Mouse (Mus musculus): ENCODE data around the gene Cped1.

Gene Cped1

GRCm38 (mm10) chr6:22026761-22027594 is 41.3 kb downstream of the Cped1 start:
- no peak for DNase-seq

GRCm38 (mm10) chr6:22027854-22028253 is 42.1 kb downstream of the Cped1 start:
- DNase-seq, result no peak

DNA sequence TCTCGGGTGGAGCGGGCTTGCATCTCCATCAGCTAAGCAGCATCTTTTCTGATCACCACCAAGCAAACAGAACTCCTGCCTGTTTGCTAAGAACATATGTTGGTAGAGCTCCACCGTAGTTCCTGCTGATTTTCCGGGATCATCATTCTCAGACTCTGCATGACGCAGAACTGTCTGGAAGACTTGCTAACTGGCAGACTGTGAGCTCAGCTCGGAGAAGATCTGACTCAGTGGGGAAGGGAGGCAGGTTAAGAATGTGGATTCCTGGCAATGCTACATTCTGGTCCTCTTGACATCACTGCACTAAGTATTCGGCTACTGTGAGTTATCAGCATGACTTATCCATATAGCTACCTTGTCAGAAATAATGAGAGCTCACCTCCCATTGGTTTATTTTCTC is 44.7 kb downstream of the Cped1 start:
- no peak for DNase-seq

DNA sequence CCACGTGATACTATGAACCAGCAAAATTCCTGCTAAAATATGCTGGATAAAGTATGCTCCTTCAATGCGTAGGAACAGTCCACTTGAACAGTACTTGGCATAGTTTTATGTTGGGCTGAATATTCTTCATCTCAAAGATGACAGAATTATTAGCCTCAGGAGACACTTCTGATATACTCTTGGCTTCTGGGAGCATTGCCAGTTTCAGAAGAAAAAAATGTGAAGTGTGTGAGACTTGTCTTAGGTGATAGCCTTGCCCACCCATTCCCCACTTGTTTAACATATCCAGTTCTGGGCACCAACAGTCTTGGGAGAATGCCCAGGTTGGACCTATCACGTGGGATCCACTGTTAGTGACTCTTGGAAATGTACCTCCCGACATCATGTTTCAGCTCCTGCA is 47.5 kb downstream of the Cped1 start:
- no peak for DNase-seq

DNA sequence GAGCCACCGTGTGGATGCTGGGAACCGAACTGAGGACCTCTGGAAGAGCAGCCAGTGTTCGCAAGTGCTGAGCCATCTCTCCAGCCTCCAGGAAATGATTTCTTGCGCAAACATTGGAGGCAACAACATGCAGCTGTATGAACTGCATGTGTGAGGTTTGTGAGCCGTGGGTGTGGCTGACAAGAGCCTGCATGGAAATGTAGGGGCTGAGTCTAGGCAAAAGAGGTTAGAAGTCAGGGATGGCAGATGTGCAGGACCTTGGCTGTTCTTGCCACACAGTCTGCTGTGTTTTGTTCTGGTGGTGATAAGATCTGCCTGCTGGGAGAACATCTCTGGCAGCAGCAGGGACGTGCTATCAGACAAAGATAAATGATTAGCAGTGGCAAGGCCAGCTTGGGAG is 49.7 kb downstream of the Cped1 start:
- DNase-seq, result no peak

DNA sequence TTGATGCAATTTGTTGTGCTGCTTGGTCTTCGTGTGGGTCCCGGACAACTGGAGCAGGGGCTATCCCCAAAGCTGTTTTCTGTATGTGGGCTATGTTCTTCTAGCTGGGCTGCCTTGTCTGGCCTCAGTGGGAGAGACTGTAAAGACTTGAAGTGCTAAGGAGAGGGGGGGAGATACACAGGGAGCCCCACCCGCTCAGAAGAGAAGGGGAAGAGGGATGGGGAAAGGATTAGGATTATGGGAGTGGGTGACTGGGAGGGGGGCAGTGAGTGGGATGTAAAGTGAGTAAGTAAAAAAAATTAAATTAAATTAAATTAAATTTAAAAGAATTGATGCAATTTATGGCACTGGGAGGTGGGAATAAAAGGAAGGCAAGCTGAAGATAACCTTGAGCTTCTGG is 50.2 kb downstream of the Cped1 start:
- DNase-seq, result no peak

GRCm38 (mm10) chr6:22036396-22036795 is 50.7 kb downstream of the Cped1 start:
- DNase-seq, result no peak

DNA sequence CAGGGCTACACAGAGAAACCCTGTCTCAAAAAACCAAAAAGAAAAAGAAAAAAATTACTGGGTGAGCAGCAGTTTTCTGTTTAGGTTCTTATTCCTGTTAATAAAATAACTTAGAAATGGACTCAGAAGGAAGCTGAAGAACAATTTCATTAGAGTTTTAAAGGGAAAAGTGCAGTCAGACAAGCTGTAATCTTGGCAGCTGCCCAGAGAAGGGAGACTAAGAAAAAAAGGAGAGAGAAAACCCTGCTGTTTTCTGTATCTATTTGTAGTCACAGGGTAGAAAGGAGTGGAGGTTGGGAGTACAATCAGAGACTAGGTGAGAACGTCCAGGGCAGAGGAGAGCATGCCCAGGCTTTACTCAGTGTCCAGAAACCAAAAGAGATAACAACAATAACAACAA is 51.2 kb downstream of the Cped1 start:
- DNase-seq, result no peak

- DNase-seq, result no peak
These were observed 51.8 kb downstream of the Cped1 start for GRCm38 (mm10) chr6:22037441-22038050.

DNA sequence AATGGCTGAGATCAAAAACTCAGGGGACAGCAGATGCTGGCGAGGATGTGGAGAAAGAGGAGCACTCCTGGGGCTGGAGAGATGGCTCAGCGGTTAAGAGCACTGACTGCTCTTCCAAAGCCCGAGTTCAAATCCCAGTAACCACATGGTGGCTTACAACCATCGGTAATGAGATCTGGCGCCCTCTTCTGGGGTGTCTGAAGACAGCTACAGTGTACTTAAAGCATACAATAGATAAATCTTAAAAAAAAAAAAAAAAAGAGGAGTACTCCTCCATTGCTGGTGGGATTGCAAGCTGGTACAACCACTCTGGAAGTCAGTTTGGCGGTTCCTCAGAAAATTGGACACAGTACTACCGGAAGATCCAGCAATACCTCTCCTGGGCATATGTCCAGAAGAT is 54.0 kb downstream of the Cped1 start:
- DNase-seq, result peak in 1 of 2 experiments; percentile 38

DNA sequence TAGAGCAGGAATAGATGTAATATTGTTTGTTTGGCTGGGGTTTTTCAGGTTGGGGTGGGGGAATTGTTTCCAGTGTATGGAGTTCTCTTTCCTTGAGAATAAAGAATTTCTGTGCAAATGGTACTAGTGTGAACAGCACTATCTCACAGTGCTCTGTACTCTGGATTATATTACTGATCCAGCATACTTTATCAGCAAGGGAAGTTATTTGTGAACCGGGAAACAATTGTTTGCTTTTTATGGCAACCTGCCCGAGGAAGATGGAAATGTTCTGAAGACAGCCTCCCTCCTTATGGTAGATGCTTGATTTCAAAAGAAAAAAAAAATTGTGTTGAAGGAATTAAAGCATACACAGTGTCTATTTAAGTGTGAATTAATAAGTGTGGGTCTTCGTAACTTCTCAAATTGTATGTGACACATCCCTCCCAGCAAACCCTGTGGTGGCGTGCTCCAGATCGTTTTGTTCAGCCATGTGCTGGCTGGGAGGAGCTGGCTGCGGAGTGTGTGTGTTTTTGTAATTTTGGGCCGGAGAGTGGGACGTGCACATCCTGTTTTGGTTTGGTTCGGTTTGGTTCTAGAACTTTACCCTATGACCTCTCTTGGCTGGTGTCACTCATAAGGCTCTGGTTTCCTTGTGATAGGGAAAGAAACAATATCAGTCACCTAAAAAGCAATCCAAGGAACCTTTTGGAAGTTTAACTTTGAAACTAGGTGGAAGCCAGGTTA is 59.3 kb downstream of the Cped1 start:
- DNase-seq, result peak; percentile 62 to 69

DNA sequence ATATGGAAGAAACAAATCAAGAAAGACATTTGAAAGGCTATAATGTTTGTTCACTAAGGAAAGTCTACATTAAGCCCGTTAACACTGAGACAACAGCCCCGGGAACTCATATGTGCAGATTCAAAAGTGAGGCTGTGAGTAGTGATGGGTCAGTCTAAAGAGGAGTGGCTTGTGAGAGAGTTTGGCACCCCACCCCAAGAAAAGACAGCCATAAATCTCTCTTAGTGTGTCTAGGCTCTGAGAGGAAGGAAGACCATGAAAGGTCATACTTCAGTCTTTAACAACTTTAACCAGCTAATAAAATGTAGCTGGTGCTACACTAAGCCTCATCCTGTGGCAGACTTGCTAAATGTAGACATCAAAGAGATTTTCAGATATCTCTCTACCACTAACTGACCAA is 61.4 kb downstream of the Cped1 start:
- peak; percentile 24 to 61 for DNase-seq

DNA sequence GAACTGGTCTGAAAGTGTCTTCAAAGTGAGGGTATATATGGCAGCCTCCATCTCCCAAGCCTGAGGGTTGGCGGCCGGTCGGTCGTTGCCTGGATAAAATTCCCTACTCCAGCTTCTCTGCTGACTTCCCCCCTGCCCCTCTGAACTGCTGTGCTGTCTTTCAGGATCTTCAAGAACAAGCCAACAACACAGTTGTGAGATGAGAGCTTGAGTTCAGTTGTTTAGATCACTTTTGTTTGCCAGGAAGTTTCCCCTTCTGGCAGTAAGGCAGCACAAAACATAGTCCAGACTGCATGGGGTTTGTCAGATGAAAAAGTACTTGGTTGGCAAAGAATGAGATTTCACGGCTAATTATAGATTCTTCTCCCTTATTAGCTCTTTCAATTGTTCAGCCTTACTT is 63.4 kb downstream of the Cped1 start:
- peak in 1 of 2 experiments; percentile 11 for DNase-seq

GRCm38 (mm10) chr6:22051526-22051925 is 65.8 kb downstream of the Cped1 start:
- no peak for DNase-seq

GRCm38 (mm10) chr6:22053014-22053413 is 67.3 kb downstream of the Cped1 start:
- no peak for DNase-seq

GRCm38 (mm10) chr6:22064341-22064740 is 78.6 kb downstream of the Cped1 start:
- peak; percentile 47 to 71 for DNase-seq

DNA sequence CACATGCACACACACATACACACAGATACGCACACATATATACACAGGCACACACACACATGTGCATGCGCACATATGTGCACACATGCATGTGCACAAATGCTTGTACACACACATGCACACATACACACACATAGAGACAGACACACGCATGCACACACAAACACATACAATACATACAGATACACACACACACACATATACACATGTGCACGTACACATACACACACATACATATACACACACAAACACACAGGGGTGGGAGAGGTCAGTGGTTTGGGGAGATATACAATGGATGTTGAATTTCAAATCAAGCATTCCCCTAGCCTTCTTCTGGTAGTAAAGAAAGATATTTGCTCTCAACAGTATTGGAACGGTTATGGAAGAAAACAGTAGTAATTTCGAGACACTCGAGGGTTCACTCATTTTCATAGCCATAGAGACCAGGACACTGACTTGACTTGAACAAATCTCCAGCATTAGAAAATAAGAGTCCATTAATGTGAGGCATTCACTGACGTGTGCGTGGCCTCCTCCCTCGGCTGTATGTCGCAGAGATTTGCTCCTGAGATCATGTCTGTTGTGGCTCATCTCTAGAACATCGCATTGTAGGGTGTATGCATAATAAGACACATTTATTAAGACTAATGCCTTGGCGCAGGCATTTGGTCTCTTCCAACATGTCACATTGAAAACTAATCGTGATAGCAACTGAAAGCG is 85.0 kb downstream of the Cped1 start:
- no peak for DNase-seq

GRCm38 (mm10) chr6:22071323-22071840 is 85.7 kb downstream of the Cped1 start:
- no peak for DNase-seq

GRCm38 (mm10) chr6:22072737-22073136 is 87.0 kb downstream of the Cped1 start:
- no peak for DNase-seq

- DNase-seq, result no peak
These were observed 88.7 kb downstream of the Cped1 start for GRCm38 (mm10) chr6:22074232-22075083.

GRCm38 (mm10) chr6:22078686-22079264 is 93.1 kb downstream of the Cped1 start:
- DNase-seq, result no peak
